Mouse (Mus musculus): ENCODE measurements around the gene Bach1. TPM values are rescaled to one million over a fixed set of nuclear protein-coding genes. Genes with fewer than 3 reads are reported as not detected.

Bach1 gene
- total and polyA plus RNA-seq, 2 experiments: 8.2 to 28.9 TPM

DNA sequence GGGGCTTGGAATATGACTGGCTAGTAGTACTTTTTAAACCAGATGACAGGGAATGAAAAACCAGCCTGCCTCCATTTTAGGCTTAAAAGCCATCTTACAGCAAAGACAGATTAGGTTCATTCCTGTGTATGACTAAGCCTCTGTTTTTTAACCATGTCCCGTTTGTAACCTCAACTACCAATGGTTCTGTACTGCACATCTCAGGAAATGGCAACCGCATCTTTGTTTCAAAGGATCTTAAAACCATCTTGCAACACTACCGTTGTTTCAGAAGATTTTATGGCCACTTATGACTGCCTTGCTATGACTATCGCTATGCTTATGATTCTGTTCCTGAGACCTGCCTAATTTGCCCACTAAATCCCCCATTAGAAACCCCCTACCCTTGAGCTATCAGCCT, 78.6 kb downstream of the Bach1 start:
- no peak for DNase-seq (ENCODE audit: extremely low read depth, low read depth, low spot score)
- Histone ChIP-seq H3K4me3 (ENCODE audit: insufficient read depth, low read depth, low read length) (no peak overlapping the region), H3K27me3 (ENCODE audit: control insufficient read depth, insufficient read depth, low read length) (0 out of 2 replicates have a peak, but pooled peaks cover 2% of the 10 kb centered on the region), H3K27ac (replicated peaks; ENCODE audit: insufficient read depth, low read depth, low read length) (no peak overlapping the region), H3K79me2 (ENCODE audit: control insufficient read depth, insufficient read depth, low read length) (no peaks in the 10 kb centered on the region), H3K4me1 (ENCODE audit: control insufficient read depth, insufficient read depth, low read length) (no peaks in the 10 kb centered on the region), H3K36me3 (ENCODE audit: control insufficient read depth, insufficient read depth, low read length) (no peaks in the 10 kb centered on the region), H3K9ac (ENCODE audit: low read depth, low read length) (no peak overlapping the region)
- no peak for TF ChIP-seq CTCF (IDR thresholded peaks at IDR 0.05; ENCODE audit: low read depth, low read length)
- no peak for TF ChIP-seq POLR2A (IDR thresholded peaks at IDR 0.05; ENCODE audit: extremely low read depth, insufficient read depth, low read length)
- 88% methylated on average over 4 of the region's 4 CpGs for WGBS

- DNase-seq (ENCODE audit: extremely low read depth, low read depth, low spot score): no peak
- TF ChIP-seq CTCF (IDR thresholded peaks at IDR 0.05; ENCODE audit: low read depth, low read length) (no peak), POLR2A (IDR thresholded peaks at IDR 0.05; ENCODE audit: extremely low read depth, insufficient read depth, low read length) (no peak)
- Histone ChIP-seq H3K9ac (ENCODE audit: low read depth, low read length) (no peak overlapping the region), H3K27me3 (ENCODE audit: control insufficient read depth, insufficient read depth, low read length) (no peaks in the 10 kb centered on the region), H3K4me1 (ENCODE audit: control insufficient read depth, insufficient read depth, low read length) (no peaks in the 10 kb centered on the region), H3K79me2 (ENCODE audit: control insufficient read depth, insufficient read depth, low read length) (no peaks in the 10 kb centered on the region), H3K27ac (replicated peaks; ENCODE audit: insufficient read depth, low read depth, low read length) (no peak overlapping the region), H3K4me3 (ENCODE audit: insufficient read depth, low read depth, low read length) (no peak overlapping the region), H3K36me3 (ENCODE audit: control insufficient read depth, insufficient read depth, low read length) (no peaks in the 10 kb centered on the region)
- WGBS: 88% methylated on average over 7 of the region's 7 CpGs
Measured at GRCm38 (mm10) chr16:87781637-87782036, 82.9 kb downstream of the Bach1 start.

Other genes starting within 250 kb of the Bach1 start
- 40.6 and 47.7 TPM in 2 replicates for gene Usp16, start 244.2 kb upstream of the Bach1 start, total RNA-seq (2014; rRNA removed)
- gene Usp16, start 244.2 kb upstream of the Bach1 start, polyA plus RNA-seq (2012; rRNA removed): 9.0 and 9.7 TPM in 2 replicates
- 106 and 121 TPM in 2 replicates for gene Cct8, start 203.1 kb upstream of the Bach1 start, total RNA-seq (2014; rRNA removed)
- gene Cct8, start 203.1 kb upstream of the Bach1 start, polyA plus RNA-seq (2012; rRNA removed): 22.5 and 24.9 TPM in 2 replicates
- gene Map3k7cl, start 145.6 kb upstream of the Bach1 start, total RNA-seq (2014; rRNA removed): 0.07 TPM in 1 of 2 replicates, not detected in the other
- gene Map3k7cl, start 145.6 kb upstream of the Bach1 start, polyA plus RNA-seq (2012; rRNA removed): not detected in 2 replicates